Mouse (Mus musculus) adipocyte (in vitro differentiated cells): ENCODE measurements around the gene Grem2.

Experiments used
- DNase-seq: peaks from one replicate; pipeline ENCODE4 v3.0.0-alpha.2; 2016; ENCODE audit warnings: low spot score

The Grem2 gene

GRCm38 (mm10) chr1:174921298-174921955, at the start of gene Grem2:
Gene Grem2 (minus strand): TSS chr1:174921819.
- peak; percentile 40 for DNase-seq

- no peak for DNase-seq
Observed at GRCm38 (mm10) chr1:174959837-174960236, 38.2 kb upstream of the Grem2 start.

GRCm38 (mm10) chr1:174931003-174931619, 9.5 kb upstream of the Grem2 start:
- DNase-seq: no peak

GRCm38 (mm10) chr1:174929459-174930181, 8.0 kb upstream of the Grem2 start:
- no peak for DNase-seq

- DNase-seq: no peak
Observed at GRCm38 (mm10) chr1:174918949-174919348, 2.7 kb downstream of the Grem2 start.

GRCm38 (mm10) chr1:174918236-174918870, 3.3 kb downstream of the Grem2 start:
- peak; percentile 51 for DNase-seq

- no peak for DNase-seq
Observed at GRCm38 (mm10) chr1:174909834-174910233, 11.8 kb downstream of the Grem2 start.

GRCm38 (mm10) chr1:174908232-174908631, 13.4 kb downstream of the Grem2 start:
- DNase-seq: no peak

- DNase-seq: no peak
Observed at GRCm38 (mm10) chr1:174907637-174908036, 14.0 kb downstream of the Grem2 start.

- DNase-seq: no peak
Observed at GRCm38 (mm10) chr1:174902755-174903154, 18.9 kb downstream of the Grem2 start.

- DNase-seq: no peak
Observed at GRCm38 (mm10) chr1:174892471-174892870, 29.1 kb downstream of the Grem2 start.

- DNase-seq: peak; percentile 37
Observed at GRCm38 (mm10) chr1:174888684-174889405, 32.8 kb downstream of the Grem2 start.

GRCm38 (mm10) chr1:174888073-174888472, 33.5 kb downstream of the Grem2 start:
- no peak for DNase-seq

GRCm38 (mm10) chr1:174882496-174882895, 39.1 kb downstream of the Grem2 start:
- DNase-seq: no peak

- peak; percentile 17 for DNase-seq
Observed at GRCm38 (mm10) chr1:174875173-174875572, 46.4 kb downstream of the Grem2 start.

GRCm38 (mm10) chr1:174860407-174861118, 61.1 kb downstream of the Grem2 start:
- DNase-seq: no peak

- DNase-seq: no peak
Observed at GRCm38 (mm10) chr1:174856188-174856587, 65.4 kb downstream of the Grem2 start.

GRCm38 (mm10) chr1:174844786-174845185, 76.8 kb downstream of the Grem2 start:
- peak; percentile 32 for DNase-seq

GRCm38 (mm10) chr1:174836861-174837260, 84.8 kb downstream of the Grem2 start:
- no peak for DNase-seq

GRCm38 (mm10) chr1:174826562-174826961, 95.1 kb downstream of the Grem2 start:
- DNase-seq: no peak

GRCm38 (mm10) chr1:174811846-174812245, 109.8 kb downstream of the Grem2 start:
- DNase-seq: no peak
